Mouse (Mus musculus): ENCODE results near the gene Cnga1. TPM values are rescaled to one million over a fixed set of nuclear protein-coding genes. Genes with fewer than 3 reads are reported as not detected.

Cnga1 gene
- total RNA-seq (2021), result not detected
- long read RNA-seq, result 0 reads

GRCm38 (mm10) chr5:72644175-72644574 is at the start of gene Cnga1:
Gene Cnga1 (minus strand): TSS chr5:72644275.
- no peak for DNase-seq (ENCODE audit: low spot score in 2 of 2)

- no peak for DNase-seq (ENCODE audit: low spot score in 2 of 2)
Measured at GRCm38 (mm10) chr5:72690516-72690915, 46.4 kb upstream of the Cnga1 start.

GRCm38 (mm10) chr5:72689556-72689955 is 45.5 kb upstream of the Cnga1 start:
- DNase-seq (ENCODE audit: low spot score in 2 of 2), result no peak

DNA sequence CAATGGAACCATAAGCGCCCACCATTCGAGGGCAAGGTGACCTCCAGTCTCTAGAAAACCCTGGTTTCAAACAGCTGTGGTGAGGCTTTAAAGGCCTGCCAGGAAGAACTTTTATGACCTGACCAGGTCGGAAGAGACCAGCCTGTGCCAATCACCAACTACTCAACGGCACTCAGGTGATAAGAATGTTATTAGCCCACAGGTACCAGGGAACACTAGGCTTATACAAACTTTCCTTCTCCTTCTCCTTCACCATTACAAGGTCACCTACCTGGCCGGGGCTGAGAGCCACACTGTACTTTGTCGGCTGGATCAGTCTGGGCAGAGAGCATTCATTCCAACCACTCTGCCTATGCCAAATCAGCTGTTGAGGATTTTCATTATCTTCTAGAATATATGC is 37.4 kb upstream of the Cnga1 start:
- DNase-seq (ENCODE audit: low spot score in 2 of 2), result no peak

GRCm38 (mm10) chr5:72674994-72675542 is 31.0 kb upstream of the Cnga1 start:
- DNase-seq (ENCODE audit: low spot score in 2 of 2), result no peak

DNA sequence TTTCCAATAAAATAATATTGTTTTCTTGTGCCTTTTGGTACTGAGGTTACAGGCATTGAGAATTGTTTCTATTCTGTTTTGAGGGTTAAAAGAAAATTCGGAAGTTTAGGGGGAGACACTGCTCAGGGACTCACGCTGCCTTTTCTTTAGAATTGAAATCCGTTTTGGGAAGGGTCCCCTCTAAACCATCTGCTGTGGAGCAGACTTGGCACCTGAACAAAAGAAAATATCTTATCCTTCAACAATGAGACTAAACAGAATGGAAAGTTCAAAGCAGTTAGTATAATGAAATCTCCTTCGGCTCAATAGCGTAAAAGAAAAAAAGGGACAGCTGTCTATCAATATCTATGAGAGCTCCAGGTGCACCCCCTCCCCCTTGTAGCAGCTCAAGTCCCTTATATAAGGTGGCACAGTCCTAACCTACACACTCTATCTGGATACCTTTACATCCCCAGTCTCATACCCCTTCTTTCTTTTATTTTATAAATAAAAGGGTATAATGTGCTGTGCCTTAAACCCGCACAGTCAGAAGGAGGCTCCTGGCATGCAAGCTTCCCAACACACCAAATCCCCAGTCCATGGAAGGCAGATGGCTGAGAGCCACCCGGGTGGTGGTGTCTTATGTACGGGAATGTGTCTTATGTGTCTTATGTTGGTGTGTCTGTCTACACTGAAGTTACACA is 27.1 kb upstream of the Cnga1 start:
- no peak for DNase-seq (ENCODE audit: low spot score in 2 of 2)

GRCm38 (mm10) chr5:72668351-72668750 is 24.3 kb upstream of the Cnga1 start:
- DNase-seq (ENCODE audit: low spot score in 2 of 2), result no peak

DNA sequence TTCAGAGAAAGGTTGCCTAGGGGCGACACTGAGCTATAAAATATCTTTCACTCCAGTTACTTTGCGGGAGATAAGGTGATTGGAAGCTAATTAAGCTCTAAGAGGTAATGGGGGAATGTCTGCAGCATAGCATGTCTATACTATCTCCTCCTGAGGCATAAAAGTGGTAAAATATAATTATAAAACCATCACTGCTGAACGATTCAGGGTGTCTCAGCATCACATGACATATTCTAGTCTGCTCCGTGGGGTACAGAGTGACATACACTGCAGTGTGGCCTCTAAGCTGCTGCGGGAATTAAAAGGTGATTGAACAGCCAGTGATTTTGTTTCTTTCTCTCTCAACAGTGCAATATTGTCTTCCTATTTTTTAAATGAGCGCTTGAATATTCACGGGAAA is 22.4 kb upstream of the Cnga1 start:
- DNase-seq (ENCODE audit: low spot score in 2 of 2), result no peak

GRCm38 (mm10) chr5:72665281-72665680 is 21.2 kb upstream of the Cnga1 start:
- peak in 1 of 2 experiments; percentile 62 for DNase-seq (ENCODE audit: low spot score in 2 of 2)

DNA sequence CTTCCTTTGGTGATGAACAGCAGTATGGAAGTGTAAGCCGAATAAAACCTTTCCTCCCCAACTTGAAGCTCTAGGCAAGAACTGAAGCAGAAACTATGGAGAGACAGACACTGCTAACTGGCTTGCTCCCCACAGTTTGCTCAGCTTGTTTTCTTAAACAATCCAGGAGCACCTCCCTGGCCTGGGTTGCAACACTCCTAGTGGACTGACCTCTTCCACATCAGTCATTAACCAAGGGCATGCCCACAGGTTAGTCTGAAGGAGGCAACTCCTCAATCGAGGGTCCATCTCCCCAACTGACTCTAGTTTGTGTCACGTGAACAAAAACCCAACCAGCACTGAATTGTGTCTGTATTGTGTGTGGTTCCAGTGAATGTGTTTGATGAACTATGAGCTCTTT is 20.8 kb upstream of the Cnga1 start:
- no peak for DNase-seq (ENCODE audit: low spot score in 2 of 2)

DNA sequence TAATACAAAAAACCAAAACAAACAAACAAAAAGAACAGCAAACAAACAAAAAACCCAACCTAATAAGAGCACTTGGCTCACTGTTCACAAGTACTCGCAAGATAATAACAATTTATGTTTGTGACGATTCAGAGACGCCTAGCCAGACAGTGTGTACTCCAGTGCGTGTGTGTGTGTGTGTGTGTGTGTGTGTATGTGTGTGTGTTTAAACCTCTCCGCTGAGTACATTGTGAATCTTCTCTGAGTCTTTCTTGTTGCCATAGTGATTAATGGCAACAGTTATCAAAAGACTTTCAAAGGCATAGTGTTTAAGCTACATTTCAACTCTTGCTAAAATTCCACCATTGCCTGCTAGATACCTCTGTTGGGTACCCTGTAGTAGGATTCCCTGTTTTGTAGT is 20.1 kb upstream of the Cnga1 start:
- no peak for DNase-seq (ENCODE audit: low spot score in 2 of 2)

DNA sequence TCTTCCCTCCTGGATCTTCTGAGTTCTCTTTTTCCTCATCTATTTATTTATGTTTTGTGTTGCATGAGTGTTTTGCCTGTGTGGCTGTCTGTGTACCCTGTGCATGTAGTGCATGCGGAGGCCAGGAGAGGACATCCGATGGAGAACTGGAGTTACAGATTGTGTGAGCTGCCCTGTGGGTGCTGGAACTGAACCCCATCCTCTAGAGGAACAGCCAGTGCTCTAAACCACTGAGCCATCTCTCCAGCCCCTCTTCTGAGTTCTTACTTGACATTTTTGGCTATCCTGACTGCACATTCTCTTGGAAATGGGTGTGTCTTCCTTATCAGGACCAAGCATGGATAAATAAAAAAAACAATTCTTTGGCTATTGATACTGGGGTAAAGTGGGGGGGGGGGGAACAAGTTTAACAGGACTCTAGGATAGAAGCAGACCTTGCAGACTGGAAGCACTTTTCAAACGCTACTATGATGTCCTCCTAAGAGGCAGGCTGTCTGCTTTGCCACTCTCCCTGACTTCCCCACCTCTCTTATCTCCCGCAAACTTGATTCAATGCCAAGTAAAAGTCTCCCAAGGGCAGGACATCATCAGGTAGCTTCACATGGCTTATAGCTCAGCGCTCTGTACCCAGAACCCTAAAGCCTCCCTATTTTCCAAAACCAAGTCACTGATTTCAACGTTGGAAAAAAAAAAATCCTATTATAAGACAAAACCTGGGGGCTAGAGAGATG is 17.1 kb upstream of the Cnga1 start:
- no peak for DNase-seq (ENCODE audit: low spot score in 2 of 2)

GRCm38 (mm10) chr5:72658375-72658774 is 14.3 kb upstream of the Cnga1 start:
- DNase-seq (ENCODE audit: low spot score in 2 of 2), result no peak

DNA sequence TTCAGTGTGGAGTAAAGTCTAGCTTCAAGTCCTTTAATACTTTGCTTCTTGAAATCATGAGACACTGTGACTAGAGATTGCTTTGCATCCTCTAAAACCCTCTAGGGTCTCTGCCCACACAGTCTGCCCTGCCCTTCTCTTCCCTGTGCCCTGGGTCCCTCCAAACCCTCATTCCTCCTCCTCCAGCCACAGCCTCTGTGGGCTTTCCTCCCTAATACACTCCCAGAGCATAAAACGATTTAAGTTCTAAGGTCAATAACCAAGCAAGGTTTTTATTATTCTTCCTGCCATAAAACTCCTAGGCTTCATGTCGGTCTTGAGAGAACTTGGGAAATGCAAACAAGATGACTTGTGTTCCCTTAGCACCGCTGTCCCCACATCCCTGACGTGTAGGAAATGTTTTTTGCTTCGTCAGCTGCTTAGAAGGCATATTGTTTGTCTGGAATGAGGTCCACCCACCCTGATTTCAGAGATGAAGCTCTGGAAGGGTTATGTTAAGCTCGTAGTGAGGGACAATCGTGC is 12.3 kb upstream of the Cnga1 start:
- DNase-seq (ENCODE audit: low spot score in 2 of 2), result no peak

DNA sequence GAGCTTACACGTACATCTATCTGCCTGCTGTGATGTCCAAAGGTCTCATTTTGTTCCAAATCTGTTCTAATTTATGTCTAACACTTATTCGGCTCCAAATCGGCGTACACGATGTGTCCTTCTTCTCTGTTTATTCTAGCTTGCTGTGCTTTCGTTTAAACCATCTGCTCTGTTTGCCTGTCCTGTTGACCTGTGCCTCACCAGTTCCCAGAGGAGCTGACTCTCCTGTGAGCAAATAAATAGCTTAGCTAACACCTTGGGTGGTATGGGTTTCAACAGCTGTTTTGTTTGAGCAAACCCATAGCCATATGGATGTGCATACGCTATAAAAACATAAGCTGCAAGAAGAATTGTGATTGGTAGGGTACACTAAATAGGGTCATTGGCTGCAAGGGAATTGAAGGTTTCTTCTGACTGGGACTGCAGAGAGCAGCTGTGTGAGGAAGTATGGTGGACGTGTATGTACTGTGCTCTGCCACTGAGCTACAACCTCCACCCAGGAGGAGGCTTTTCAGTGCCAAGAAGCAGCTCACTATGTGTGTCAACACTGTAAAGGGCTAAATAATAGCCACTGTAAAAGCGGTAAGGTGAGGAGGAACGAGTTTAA is 9.1 kb upstream of the Cnga1 start:
- DNase-seq (ENCODE audit: low spot score in 2 of 2), result no peak

GRCm38 (mm10) chr5:72648987-72649735 is 5.1 kb upstream of the Cnga1 start:
- no peak for DNase-seq (ENCODE audit: low spot score in 2 of 2)

- DNase-seq (ENCODE audit: low spot score in 2 of 2), result no peak
Measured at GRCm38 (mm10) chr5:72647958-72648595, 4.0 kb upstream of the Cnga1 start.

DNA sequence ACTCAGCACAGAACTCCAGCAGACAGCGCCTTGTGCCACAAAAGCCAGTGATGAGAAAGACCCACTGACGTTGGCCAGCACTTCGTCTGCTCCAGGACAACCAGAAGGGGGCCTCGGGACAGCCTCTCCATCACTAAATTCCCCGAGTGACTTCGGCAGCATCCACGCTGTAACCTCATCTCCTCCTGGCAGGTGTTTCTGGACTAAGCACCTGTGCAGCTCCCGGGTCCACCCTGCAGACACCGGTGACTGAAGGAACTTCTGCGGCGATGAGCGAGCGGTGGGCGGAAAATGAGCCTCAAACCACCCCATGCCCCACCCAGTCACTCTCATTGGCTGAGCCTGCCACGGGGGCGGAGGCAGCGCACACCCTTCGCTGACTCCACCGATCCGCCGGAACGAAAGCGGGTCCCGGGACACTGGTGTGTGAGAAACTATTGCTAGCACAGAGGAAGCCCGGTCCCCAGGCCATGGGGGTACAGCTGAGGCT is 3.4 kb upstream of the Cnga1 start, which contains the start of gene Nipal1:
Nipal1 (plus strand) TSS at position 378 of the 490 bp plus-strand sequence.
- DNase-seq (ENCODE audit: low spot score in 2 of 2), result no peak

DNA sequence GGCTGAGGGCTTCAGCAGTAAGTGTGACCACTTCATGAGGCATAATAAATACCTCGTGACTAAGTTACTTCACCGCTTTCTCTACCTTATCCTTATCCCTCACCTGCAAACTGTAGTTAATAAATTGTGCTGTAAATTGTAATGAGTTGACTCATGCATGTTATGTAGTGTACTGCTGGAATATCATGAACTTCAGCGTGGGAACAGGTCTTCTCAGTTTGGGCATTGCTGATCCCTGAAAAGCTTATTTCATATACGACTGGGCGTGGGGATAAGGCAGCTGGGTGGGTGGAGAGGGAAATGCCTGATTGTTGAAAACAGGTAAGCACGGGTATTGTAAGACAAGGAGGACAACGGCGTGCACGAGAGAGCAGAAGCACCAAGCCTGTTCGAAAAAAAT is 2.9 kb upstream of the Cnga1 start:
- no peak for DNase-seq (ENCODE audit: low spot score in 2 of 2)

- DNase-seq (ENCODE audit: low spot score in 2 of 2), result no peak
Measured at GRCm38 (mm10) chr5:72646131-72646530, 2.1 kb upstream of the Cnga1 start.
